Mouse (Mus musculus) CD4-positive naive resting alpha-beta T cell, adult 57 days (primary cell): Measurements from ENCODE around the gene Capza2. TPM values are rescaled to one million over a fixed set of nuclear protein-coding genes. Genes with fewer than 3 reads are reported as not detected.

Experiments used
- total RNA-seq: library from RNA; stranded (reverse); gene quantifications from one replicate; pipeline ENCODE4 v1.2.4, GENCODE M21; 2023

The Capza2 gene
- total RNA-seq: 123 TPM

GRCm38 (mm10) chr6:17635615-17636284 lies at the start of gene Capza2:
Gene Capza2, plus strand, starts transcription at chr6:17636234.

GRCm38 (mm10) chr6:17692647-17693046 lies 56.6 kb downstream of the Capza2 start, which contains the start of gene St7:
Gene St7, plus strand, starts transcription at chr6:17692933.

Other genes with a start within 250 kb of the Capza2 start
- 2.1 TPM for gene Met, start 172.4 kb upstream of the Capza2 start, total RNA-seq
- 13.0 TPM for gene St7, start 56.7 kb downstream of the Capza2 start, total RNA-seq